Mouse (Mus musculus) adrenal gland (tissue): Measurements from ENCODE around the gene Agpat1.

Experiments
- intact Hi-C: fragments of 180-260 bp; cut with DNase I; formaldehyde crosslinking; loops from one replicate; pipeline ENCODE4 v1.15.1; 2025

Gene Agpat1

GRCm38 (mm10) chr17:34585877-34586771 is 17.9 kb upstream of the Agpat1 start:
- intact Hi-C loops: no loop called here

- intact Hi-C loops: no loop called here
Observed at GRCm38 (mm10) chr17:34586796-34587422, 17.2 kb upstream of the Agpat1 start.

DNA sequence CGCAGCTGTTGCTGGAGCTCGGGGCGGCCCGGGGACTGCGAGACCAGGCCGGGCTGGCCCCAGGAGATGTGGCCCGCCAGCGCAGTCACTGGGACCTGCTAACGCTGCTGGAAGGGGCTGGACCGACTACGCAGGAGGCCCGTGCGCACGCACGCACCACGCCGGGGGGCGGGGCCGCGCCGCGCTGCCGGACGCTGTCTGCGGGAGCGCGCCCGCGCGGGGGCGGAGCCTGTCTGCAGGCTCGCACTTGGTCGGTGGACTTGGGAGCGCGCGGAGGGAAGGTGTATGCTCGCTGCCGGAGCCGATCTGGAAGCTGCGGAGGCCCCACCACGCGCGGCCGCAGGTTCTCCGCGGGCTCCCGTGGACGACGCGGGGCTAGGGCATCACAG is 16.6 kb upstream of the Agpat1 start:
- intact Hi-C loops: no loop called here

DNA sequence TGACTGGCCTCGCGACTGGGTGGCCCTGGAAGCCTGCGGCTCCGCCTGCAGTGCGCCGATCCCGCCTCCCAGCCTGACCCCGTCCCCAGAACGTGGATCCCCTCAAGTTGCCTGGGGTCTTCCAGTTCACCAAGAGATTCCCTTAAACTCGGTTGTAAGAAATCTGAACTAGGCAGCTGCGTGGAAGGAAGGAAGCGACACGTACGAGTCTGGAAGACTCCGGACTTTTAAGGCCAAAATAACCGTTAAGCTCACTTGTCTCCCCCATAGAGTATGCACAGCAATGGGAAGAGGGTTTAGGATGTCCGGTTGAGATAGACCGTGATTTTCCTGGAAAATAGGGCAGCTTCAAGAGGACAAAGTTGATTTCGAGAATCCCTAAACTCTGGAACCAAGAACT is 16.2 kb upstream of the Agpat1 start:
- intact Hi-C loops: no loop called here

DNA sequence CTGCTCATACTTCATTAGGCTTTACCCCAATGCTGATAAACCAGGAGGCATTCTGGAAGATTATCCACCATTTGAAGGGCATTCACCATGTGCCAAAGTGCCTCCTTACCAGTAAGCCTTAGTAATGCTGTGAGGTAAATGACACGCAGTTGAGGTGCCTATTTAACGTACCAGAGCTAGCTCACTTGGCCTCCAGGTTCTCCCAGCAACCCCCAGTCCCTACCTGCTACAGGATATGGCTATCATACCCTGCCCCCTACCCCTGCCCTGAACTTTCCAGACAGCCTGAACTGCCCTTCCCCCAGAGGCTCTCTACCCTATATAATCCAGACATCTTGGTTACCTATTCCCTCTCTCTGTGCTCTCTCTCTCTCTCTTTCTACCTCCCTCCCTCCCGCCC is 15.3 kb upstream of the Agpat1 start:
- intact Hi-C loops: no loop called here

GRCm38 (mm10) chr17:34589206-34589605 is 14.9 kb upstream of the Agpat1 start:
- intact Hi-C loops: no loop called here

DNA sequence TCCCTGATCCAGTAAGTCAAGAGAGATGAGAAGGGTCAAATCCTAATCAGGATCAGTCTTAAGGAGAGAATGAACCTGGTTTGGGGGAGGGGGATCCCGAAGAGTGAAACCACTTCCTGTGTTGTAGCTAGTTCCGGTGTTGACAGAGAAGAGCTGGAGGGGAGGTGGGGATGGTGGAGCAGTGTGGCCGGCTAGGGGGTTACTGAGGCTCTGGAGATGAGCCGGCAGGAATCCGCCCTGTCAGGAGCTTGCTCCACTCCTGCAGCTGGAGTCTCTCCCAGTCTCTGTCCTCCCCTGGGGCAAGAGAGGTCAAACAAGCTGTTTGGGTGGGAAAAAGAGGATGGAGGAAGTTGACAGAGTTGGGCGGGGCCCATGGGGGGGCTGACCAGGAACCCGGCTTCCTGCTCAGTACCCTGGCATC is 14.4 kb upstream of the Agpat1 start, which contains the start of gene Gpsm3:
TSS of gene Gpsm3 (plus strand) at position 126 of the 421 bp plus-strand sequence.
- intact Hi-C loops: no loop called here

- intact Hi-C loops: no loop called here
Observed at GRCm38 (mm10) chr17:34590154-34590987, 13.7 kb upstream of the Agpat1 start.

DNA sequence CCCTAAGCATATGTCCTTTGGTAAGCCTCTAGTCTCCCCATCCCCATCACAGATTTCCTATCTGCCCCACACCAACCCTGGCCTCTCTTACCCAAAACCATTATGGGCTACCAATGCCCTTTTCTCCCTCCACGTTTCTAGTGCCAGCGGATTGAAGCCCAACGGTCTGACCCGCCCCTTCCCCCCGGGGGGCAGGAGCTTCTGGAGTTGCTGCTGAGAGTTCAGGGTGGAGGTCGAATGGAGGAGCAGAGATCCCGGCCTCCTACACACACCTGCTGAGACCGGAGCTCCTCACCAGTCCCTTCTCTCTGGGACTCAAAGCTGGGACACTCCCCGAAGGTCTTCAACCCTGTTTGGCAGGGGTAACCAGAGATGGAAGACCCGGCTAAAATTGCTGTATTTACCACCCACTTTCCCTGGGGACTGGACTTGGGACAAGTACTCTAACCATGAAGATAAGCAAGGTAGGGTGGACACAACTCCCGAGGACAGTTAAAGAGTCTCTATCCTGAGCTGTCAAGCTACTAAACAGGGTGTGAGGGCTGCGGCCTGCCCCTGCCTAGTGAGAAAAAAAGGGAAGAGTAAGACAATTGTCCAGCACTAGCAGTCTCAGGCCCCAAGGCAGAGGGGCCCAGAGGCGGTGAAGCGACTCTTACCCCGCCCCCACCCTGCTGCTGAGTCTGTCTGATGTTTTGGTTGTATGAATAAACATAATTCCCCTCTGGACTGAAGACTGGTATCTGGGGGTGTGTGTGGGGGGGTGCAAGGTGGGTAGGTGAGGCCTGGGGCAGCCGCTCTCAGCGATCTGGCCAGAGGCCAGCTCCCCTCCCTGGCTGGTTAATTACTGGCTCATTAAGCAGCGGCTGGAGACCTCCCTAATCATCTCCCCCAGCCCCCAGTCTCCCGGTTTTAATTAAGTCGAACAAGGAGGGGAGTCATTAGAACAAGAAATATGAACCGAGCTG is 12.8 kb upstream of the Agpat1 start, which contains the start of gene Pbx2:
TSS of gene Pbx2 (plus strand) at position 238 of the 965 bp plus-strand sequence.
- intact Hi-C loops: no loop called here

DNA sequence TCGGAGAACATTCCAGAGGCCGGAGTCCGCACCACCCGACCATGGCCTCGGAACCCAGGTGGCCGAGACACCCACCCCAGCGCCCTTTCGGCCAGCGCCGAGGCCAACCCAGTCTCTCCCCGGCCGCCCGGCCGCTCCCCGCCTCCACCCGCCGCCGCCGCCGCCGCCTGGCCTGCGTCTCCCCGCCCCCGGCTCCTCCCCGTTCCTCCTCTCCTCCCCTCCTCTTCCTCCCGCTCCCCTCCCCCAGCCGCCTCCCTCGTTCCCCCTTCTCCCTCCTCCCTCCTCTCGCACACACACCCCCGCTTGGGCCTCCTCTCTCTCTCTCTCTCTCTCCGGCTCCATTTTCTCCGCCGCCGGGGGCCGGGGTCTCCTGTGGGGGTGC is 12.1 kb upstream of the Agpat1 start:
- intact Hi-C loops: no loop called here

DNA sequence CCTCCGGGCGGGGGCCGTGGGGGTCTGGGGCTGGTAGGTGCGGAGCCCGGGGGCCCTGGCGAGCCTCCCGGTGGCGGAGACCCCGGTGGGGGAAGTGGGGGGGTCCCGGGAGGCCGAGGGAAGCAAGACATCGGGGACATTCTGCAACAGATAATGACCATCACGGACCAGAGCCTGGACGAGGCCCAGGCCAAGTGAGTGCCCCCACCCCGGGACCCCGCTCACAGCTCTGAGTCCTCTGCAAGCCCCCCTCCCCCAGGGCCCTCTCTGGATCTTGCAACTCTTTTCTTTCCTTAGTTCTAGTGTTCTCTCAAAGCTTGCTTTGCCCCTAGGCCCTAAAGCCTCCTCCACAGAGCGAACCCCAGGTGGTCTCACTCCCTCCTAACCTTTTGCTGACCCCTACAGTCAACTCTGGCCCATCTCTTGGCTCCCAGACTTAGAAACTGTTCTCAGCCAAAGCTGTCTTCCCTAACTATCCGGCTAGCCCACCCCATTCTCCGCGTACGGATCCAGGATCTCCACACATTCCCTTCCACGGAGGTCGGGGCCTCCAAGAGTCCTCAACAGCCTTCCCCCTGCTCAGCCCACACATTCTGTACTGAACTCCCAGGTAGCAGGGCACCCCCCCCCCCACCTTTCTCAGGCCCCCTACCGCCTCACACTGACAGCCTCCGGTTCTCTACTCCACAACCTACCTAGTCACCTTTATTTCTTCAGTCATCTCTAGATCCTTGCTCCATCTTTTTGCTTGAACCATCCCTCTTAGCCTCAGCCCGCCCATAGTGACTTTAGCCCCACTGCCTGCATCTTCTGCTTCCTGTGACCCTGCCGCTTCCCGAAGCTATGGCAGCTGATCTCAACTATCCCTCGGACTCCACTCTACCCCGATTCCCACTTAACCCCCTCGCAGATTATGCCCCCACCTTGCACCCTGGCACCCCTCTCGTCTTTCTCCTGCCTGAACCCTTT is 11.2 kb upstream of the Agpat1 start:
- intact Hi-C loops: no loop called here

DNA sequence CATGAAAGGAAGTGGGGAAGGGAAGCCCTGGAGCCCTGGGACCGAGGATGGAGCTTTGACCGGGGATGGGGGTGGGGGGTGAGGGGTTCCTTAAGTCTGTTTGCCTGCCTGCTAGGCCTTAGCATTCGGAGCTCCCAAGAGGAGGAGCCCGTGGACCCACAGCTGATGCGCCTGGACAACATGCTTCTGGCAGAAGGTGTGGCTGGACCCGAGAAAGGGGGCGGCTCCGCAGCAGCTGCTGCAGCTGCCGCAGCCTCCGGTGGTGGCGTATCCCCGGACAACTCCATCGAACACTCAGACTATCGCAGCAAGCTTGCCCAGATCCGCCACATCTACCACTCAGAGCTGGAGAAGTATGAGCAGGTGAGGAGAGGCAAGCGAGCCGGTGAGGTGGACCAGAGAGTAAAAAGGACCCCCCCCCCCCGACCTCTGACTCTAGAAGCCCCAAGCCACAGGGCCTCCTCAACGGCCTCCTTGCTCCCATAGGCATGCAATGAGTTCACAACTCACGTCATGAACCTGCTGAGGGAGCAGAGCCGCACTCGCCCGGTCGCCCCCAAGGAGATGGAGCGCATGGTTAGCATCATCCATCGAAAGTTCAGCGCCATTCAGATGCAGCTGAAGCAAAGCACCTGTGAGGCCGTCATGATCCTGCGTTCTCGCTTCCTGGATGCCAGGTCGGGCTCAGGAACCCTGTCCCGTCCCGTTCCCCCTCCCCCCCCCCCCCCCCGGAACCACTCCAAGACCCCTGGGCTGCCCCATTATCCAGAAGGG is 10.1 kb upstream of the Agpat1 start:
- intact Hi-C loops: no loop called here

DNA sequence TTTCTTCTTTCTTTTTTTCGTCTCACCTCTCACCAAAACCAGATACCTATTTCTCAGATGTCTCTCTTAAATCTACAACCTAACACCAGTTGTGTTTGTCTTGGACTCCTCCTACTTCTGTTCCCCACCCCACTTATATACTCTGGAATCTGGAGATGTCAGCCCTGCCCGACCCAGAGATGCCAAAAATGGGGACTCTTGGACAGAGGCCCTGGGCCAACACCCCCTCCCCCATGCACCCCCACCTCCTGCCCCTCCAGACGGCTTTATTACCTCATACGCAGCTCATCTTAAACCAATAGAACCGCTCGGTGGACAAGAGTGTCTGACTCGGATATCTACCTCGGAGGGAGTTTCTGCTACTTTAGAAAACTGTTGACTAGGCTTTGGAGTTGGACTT is 8.0 kb upstream of the Agpat1 start:
- intact Hi-C loops: no loop called here

DNA sequence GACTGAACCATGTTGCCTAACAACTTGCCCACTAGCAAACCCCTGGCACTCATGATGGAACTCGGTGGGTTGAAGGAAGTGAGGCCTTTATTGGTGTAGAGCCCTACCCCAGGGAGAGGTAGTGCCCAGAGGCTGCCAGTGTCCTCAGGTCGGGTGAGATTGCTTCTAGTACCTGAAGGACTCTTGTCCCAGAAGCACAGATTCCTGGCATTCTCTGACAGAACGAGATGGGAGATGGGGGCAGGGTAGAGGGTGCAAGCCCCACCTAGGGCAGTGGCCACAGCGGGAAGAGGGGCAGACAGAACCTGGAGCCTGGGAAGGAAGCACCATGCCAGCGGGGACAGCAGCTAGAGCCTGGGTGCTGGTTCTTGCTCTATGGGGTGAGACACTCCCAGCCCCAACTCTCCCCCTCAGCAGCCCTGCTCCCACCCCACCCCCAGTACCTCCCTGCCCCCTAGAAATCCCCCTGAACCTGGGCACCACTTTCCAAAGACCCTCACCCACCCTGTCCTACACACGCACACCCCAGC is 6.4 kb upstream of the Agpat1 start, which contains the start of gene Ager:
TSS of gene Ager (plus strand) at position 297 of the 530 bp plus-strand sequence.
- intact Hi-C loops: no loop called here

DNA sequence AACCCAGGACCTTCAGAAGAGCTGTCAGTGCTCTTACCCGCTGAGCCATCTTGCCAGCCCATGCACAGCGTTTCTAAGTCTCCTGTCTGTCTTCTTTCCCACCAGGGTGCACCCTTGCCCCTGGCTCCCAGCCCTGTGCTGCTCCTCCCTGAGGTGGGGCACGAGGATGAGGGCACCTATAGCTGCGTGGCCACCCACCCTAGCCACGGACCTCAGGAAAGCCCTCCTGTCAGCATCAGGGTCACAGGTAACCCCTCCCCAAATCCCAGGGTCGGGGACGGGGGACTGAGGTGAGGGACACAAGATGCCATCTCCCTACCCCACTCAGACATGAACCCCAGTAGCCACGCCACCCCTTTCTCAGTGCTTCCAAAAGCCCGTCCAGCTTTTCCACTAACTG is 4.2 kb upstream of the Agpat1 start:
- intact Hi-C loops: no loop called here

- intact Hi-C loops: no loop called here
Observed at GRCm38 (mm10) chr17:34601796-34602195, 2.3 kb upstream of the Agpat1 start.

GRCm38 (mm10) chr17:34603375-34604060 is 544 bp upstream of the Agpat1 start, which contains the start of gene Rnf5:
TSS of gene Rnf5 (minus strand) at chr17:34603690.
- intact Hi-C loops: no loop called here
